ENCODE assay signal across 17 mouse cellular contexts in genomic region chr14:78448807-78449406, GRCm38 (mm10).
"Had no signal": no experiment of that assay in that cellular context is flagged by ENCODE, and none has a peak within 500 bp of the region (broad histone marks: within the 10 kb centered on the region; RNA-seq: fewer than 3 reads in every experiment).

No protein-coding gene starts in this region.

- H3K27ac ChIP-seq: kidney, postnatal 0 days; limb, embryonic 15.5 days; liver, embryonic 12.5 days; macrophage; midbrain, embryonic 12.5 days; neural tube, embryonic 13.5 days had no signal

- H3K4me2 ChIP-seq: limb, embryonic 15.5 days; liver, embryonic 12.5 days; lung, embryonic 14.5 days; midbrain, embryonic 12.5 days; neural tube, embryonic 13.5 days had no signal

- DNase-seq: kidney, postnatal 36 days; layer of hippocampus, adult 9-11 months; layer of hippocampus, postnatal 36 days; lung, embryonic 14.5 days; lung, postnatal 14 days; retina, postnatal 1 day; right cerebral cortex, postnatal 4 days; spleen, adult 18-20 months; thymus, adult 18-20 months; thymus, postnatal 36 days had no signal

- ATAC-seq: liver, embryonic 12.5 days; midbrain, embryonic 16.5 days had no signal

- H3K9me3 ChIP-seq: limb, embryonic 15.5 days; liver, embryonic 12.5 days; midbrain, embryonic 12.5 days; neural tube, embryonic 13.5 days had no signal

- H3K27me3 ChIP-seq: limb, embryonic 15.5 days; liver, embryonic 12.5 days; midbrain, embryonic 12.5 days; neural tube, embryonic 13.5 days had no signal

- H3K9ac ChIP-seq: limb, embryonic 15.5 days; liver, embryonic 12.5 days; lung, embryonic 14.5 days; midbrain, embryonic 12.5 days; neural tube, embryonic 13.5 days had no signal

- H3K4me3 ChIP-seq: limb, embryonic 15.5 days; liver, embryonic 12.5 days; midbrain, embryonic 12.5 days; neural tube, embryonic 13.5 days had no signal

- H3K4me1 ChIP-seq: limb, embryonic 15.5 days; liver, embryonic 12.5 days; midbrain, embryonic 12.5 days; neural tube, embryonic 13.5 days had no signal

- H3K36me3 ChIP-seq: limb, embryonic 15.5 days; liver, embryonic 12.5 days; midbrain, embryonic 12.5 days; neural tube, embryonic 13.5 days had no signal
